Mouse (Mus musculus): ENCODE measurements at regions not wholly inside any gene's neighbourhood (a gene's known extent, or its start where the extent isn't known, plus 50 kb on each side); places are given as distances from the start of the nearest gene placed in this dataset.

- Histone ChIP-seq H3K4me2 (no peak overlapping the region), H3K4me3 (replicated peaks) (no peak overlapping the region), H3K36me3 (no peaks in the 10 kb centered on the region), H3K27ac (no peak overlapping the region), H3K27me3 (no peaks in the 10 kb centered on the region), H3K4me1 (replicated peaks) (no peaks in the 10 kb centered on the region), H3K9me3 (no peaks in the 10 kb centered on the region), H3K9ac (replicated peaks) (no peak overlapping the region)
- WGBS = 89% methylated on average over 5 of the region's 5 CpGs
- no peak for ATAC-seq (ENCODE audit: insufficient number of reproducible peaks, insufficient read depth, low FRiP score, low TSS enrichment, low read depth)
These were observed 197.3 kb upstream of the Gm6793 start for GRCm38 (mm10) chr8:112212170-112212569.

- Histone ChIP-seq H3K4me2 (no peak overlapping the region), H3K4me1 (replicated peaks) (no peaks in the 10 kb centered on the region), H3K36me3 (no peaks in the 10 kb centered on the region), H3K27me3 (no peaks in the 10 kb centered on the region), H3K4me3 (replicated peaks) (no peak overlapping the region), H3K9me3 (no peaks in the 10 kb centered on the region), H3K27ac (no peak overlapping the region), H3K9ac (replicated peaks) (no peak overlapping the region)
- WGBS = 73% methylated on average over 1 of the region's 1 CpGs
- ATAC-seq (ENCODE audit: insufficient number of reproducible peaks, insufficient read depth, low FRiP score, low TSS enrichment, low read depth) = no peak
These were observed 181.6 kb upstream of the Gm6793 start for GRCm38 (mm10) chr8:112196423-112196822.

DNA sequence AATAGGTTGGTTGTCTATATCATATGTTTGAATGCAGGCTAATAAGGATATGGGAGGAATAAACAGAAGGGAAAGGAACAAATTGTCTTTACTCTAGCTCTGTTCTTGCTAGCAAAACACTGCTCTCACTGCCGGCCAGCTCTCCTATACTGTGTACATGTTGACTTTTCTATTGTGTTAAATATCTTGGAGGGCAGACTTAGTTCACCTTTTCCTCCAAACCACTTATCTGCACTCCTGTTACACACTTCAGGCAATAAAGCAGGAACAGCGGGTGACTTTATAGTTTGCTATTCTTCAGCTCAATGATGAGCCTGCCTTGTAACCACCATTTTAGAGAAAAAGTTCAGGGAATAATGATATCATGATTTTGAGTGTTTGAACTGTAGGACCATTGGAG lies 181.0 kb upstream of the Gm6793 start:
- no peak for ATAC-seq (ENCODE audit: insufficient number of reproducible peaks, insufficient read depth, low FRiP score, low TSS enrichment, low read depth)
- H3K27me3 ChIP-seq = no peaks in the 10 kb centered on the region
- H3K36me3 ChIP-seq = no peaks in the 10 kb centered on the region
- H3K27ac ChIP-seq = no peak overlapping the region
- H3K9me3 ChIP-seq = no peaks in the 10 kb centered on the region
- H3K4me1 ChIP-seq (replicated peaks) = no peaks in the 10 kb centered on the region
- no peak overlapping the region for H3K4me2 ChIP-seq
- 91% methylated on average over 2 of the region's 2 CpGs for WGBS
- no peak overlapping the region for H3K4me3 ChIP-seq (replicated peaks)
- no peak overlapping the region for H3K9ac ChIP-seq (replicated peaks)

- no peak overlapping the region for H3K4me2 ChIP-seq
- WGBS = 76% methylated on average over 3 of the region's 3 CpGs
- ATAC-seq (ENCODE audit: insufficient number of reproducible peaks, insufficient read depth, low FRiP score, low TSS enrichment, low read depth) = no peak
- H3K4me1 ChIP-seq (replicated peaks) = no peaks in the 10 kb centered on the region
- no peaks in the 10 kb centered on the region for H3K9me3 ChIP-seq
- H3K9ac ChIP-seq (replicated peaks) = no peak overlapping the region
- H3K27ac ChIP-seq = no peak overlapping the region
- no peak overlapping the region for H3K4me3 ChIP-seq (replicated peaks)
- H3K27me3 ChIP-seq = no peaks in the 10 kb centered on the region
- no peaks in the 10 kb centered on the region for H3K36me3 ChIP-seq
These were observed 177.0 kb upstream of the Gm6793 start for GRCm38 (mm10) chr8:112191846-112192245.

GRCm38 (mm10) chr8:112189698-112190097 lies 174.9 kb upstream of the Gm6793 start:
- Histone ChIP-seq H3K4me3 (replicated peaks) (no peak overlapping the region), H3K36me3 (no peaks in the 10 kb centered on the region), H3K4me1 (replicated peaks) (no peaks in the 10 kb centered on the region), H3K9me3 (no peaks in the 10 kb centered on the region), H3K27me3 (no peaks in the 10 kb centered on the region), H3K4me2 (no peak overlapping the region), H3K9ac (replicated peaks) (no peak overlapping the region), H3K27ac (no peak overlapping the region)
- 43% methylated on average over 2 of the region's 2 CpGs for WGBS
- ATAC-seq (ENCODE audit: insufficient number of reproducible peaks, insufficient read depth, low FRiP score, low TSS enrichment, low read depth) = no peak

DNA sequence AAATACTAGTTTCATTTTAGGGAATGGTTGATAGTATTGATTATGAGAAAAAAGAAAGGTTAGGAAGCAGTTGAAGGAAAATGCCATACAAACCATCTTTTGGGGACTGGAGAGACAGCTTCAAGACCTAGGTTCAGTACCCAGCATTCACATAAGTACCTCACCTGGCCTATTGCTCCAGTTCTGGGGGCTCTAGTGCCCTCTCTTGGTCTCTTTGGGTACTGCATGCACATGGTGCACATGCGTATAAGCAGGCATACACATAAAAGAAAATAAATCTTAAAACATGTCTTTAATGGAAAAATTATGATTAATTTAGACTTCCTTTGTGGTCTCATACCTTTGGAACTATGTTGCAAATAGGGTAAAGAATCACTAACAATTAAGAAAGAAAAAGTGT lies 155.3 kb upstream of the Gm6793 start:
- WGBS = 100% methylated on average over 1 of the region's 1 CpGs
- H3K9me3 ChIP-seq = peaks cover 7% of the 10 kb centered on the region; the same call in 1 of the 2 replicates
- no peak overlapping the region for H3K27ac ChIP-seq
- H3K9ac ChIP-seq (replicated peaks) = no peak overlapping the region
- ATAC-seq (ENCODE audit: insufficient number of reproducible peaks, insufficient read depth, low FRiP score, low TSS enrichment, low read depth) = no peak
- no peak overlapping the region for H3K4me2 ChIP-seq
- H3K4me3 ChIP-seq (replicated peaks) = no peak overlapping the region
- H3K4me1 ChIP-seq (replicated peaks) = 0 out of 2 replicates have a peak, but pooled peaks cover 9% of the 10 kb centered on the region
- no peaks in the 10 kb centered on the region for H3K27me3 ChIP-seq
- no peaks in the 10 kb centered on the region for H3K36me3 ChIP-seq

DNA sequence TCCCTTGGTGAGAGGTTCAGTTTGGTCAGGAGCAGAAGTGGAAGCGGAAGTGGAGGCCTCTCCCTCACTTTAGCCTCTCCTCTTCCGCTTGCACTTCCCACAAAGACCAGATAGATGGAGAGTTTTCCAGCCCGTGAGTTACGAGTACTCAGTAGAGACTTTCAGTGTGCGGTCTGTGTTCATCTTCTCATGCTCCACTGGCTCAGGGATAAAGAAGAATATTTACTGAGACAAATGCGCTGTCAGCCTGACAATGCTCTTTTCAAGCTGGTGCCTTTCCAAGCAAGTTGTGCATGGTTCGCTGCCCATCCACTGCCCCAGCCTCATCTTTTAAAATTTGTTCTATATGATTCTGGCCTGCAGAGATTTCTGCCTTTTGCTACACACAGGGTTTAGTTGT lies 141.8 kb upstream of the Gm6793 start:
- ATAC-seq (ENCODE audit: insufficient number of reproducible peaks, insufficient read depth, low FRiP score, low TSS enrichment, low read depth) = no peak
- Histone ChIP-seq H3K9ac (replicated peaks) (no peak overlapping the region), H3K4me3 (replicated peaks) (no peak overlapping the region), H3K4me1 (replicated peaks) (no peaks in the 10 kb centered on the region), H3K4me2 (no peak overlapping the region), H3K9me3 (no peaks in the 10 kb centered on the region), H3K27ac (no peak overlapping the region), H3K27me3 (no peaks in the 10 kb centered on the region), H3K36me3 (no peaks in the 10 kb centered on the region)
- 86% methylated on average over 7 of the region's 7 CpGs for WGBS

DNA sequence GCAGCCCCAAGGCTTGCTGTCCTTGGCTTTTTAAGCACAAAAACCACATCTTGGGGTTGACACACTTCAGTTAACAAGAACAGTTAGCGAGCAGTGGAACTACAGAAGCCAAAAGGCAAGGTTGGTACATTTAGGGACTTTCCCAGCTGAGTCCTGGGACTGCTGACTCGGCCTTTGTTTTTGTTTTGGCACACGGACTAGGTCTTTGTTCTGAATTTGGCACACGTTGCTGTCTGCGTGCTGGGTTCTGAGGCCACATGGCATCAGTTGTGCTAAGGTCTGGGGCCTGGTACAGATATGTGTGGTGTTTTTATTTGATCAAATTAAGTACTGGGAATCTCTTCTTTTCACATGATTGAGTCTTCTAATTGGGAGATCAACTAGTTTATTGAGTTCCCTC lies 124.1 kb upstream of the Gm6793 start:
- Histone ChIP-seq H3K4me3 (replicated peaks) (no peak overlapping the region), H3K9ac (replicated peaks) (no peak overlapping the region), H3K27me3 (no peaks in the 10 kb centered on the region), H3K9me3 (no peaks in the 10 kb centered on the region), H3K4me1 (replicated peaks) (no peaks in the 10 kb centered on the region), H3K27ac (no peak overlapping the region), H3K36me3 (no peaks in the 10 kb centered on the region), H3K4me2 (no peak overlapping the region)
- 80% methylated on average over 5 of the region's 5 CpGs for WGBS
- no peak for ATAC-seq (ENCODE audit: insufficient number of reproducible peaks, insufficient read depth, low FRiP score, low TSS enrichment, low read depth)

DNA sequence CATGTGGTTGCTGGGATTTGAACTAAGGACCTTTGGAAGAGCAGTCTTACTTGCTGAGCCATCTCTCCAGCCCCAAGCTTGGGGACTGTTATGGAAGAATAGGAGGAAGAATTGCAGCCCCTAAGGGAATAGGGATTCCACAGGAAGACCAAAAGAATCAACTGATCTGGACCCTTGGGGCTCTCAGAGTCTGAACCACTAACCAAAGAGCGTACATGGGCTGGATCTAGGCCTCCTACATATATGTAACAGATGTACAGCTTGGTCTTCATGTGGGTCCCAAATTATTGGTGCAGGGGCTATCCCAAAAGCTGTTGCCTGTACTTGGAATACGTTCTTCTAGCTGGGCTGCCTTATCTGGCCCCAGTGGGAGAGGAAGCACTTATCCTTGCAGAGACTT lies 115.4 kb upstream of the Gm6793 start:
- Histone ChIP-seq H3K27me3 (no peaks in the 10 kb centered on the region), H3K27ac (no peak overlapping the region), H3K4me3 (replicated peaks) (no peak overlapping the region), H3K36me3 (no peaks in the 10 kb centered on the region), H3K9me3 (0 out of 2 replicates have a peak, but pooled peaks cover 3% of the 10 kb centered on the region), H3K9ac (replicated peaks) (no peak overlapping the region), H3K4me1 (replicated peaks) (no peaks in the 10 kb centered on the region), H3K4me2 (no peak overlapping the region)
- no peak for ATAC-seq (ENCODE audit: insufficient number of reproducible peaks, insufficient read depth, low FRiP score, low TSS enrichment, low read depth)
- 74% methylated on average over 2 of the region's 2 CpGs for WGBS

DNA sequence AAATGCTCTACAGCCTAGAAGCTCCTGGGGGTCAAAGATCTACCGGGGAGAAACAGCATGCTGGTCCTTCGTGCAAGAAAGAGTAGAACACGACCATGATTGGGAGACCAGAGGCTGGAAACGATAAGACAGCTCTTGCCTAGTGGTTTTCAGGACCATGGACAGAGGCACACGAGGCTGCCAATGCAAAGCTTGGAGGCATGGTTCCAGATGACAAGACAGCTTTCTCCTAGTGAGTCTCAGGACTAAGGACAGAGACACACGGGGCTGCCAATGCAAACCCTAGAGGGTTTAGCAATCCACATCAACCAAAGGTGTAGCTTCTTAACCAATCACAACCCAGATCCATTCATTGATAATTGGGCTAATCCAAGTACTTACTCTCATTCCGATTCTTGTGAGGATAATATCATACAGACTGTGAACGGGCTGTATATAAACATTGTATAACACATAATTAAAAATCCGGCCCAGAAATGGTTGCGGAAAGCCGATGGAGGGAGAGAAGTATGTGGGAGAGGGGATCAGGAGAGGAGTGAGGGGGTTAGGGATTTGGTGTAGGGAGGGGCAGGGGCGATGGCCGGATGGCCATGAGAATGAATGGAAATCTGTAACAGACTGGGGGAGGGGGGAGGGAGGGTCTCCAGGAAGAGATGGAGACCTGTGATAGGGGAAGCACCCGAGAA lies 114.1 kb upstream of the Gm6793 start:
- Histone ChIP-seq H3K4me2 (no peak overlapping the region), H3K36me3 (no peaks in the 10 kb centered on the region), H3K4me1 (replicated peaks) (no peaks in the 10 kb centered on the region), H3K27ac (no peak overlapping the region), H3K9ac (replicated peaks) (no peak overlapping the region), H3K4me3 (replicated peaks) (no peak overlapping the region), H3K27me3 (no peaks in the 10 kb centered on the region), H3K9me3 (0 out of 2 replicates have a peak, but pooled peaks cover 3% of the 10 kb centered on the region)
- WGBS = 52% methylated on average over 14 of the region's 14 CpGs
- peak; percentile 88 for ATAC-seq (ENCODE audit: insufficient number of reproducible peaks, insufficient read depth, low FRiP score, low TSS enrichment, low read depth)

DNA sequence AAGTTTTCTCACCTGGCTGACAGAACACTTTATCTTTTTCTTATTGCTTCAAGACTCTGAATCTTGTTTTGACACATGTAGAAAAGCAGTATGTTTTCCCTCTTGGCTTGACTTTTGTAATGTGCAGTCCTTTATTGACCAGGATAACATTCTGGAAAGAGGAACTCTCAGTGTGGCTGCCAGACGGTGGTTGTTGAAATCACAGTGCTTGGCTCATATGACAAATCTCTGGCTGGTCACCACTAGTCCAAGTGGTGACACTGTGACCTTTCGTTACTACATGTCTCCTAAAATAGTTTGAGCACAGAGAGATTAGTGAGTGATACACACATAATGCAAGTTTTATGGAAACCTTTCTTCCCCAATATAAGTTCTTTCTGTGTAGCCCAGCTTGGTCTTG lies 97.1 kb upstream of the Gm6793 start:
- no peak overlapping the region for H3K4me3 ChIP-seq (replicated peaks)
- H3K4me2 ChIP-seq = no peak overlapping the region
- no peak overlapping the region for H3K9ac ChIP-seq (replicated peaks)
- ATAC-seq (ENCODE audit: insufficient number of reproducible peaks, insufficient read depth, low FRiP score, low TSS enrichment, low read depth) = no peak
- H3K9me3 ChIP-seq = no peaks in the 10 kb centered on the region
- H3K27me3 ChIP-seq = no peaks in the 10 kb centered on the region
- no peak overlapping the region for H3K27ac ChIP-seq
- no peaks in the 10 kb centered on the region for H3K36me3 ChIP-seq
- 67% methylated on average over 2 of the region's 2 CpGs for WGBS
- no peaks in the 10 kb centered on the region for H3K4me1 ChIP-seq (replicated peaks)

- no peak for ATAC-seq (ENCODE audit: insufficient number of reproducible peaks, insufficient read depth, low FRiP score, low TSS enrichment, low read depth)
- H3K9me3 ChIP-seq = no peaks in the 10 kb centered on the region
These were observed 83.2 kb upstream of the Gm6793 start for GRCm38 (mm10) chr8:112097883-112098635.

More at GRCm38 (mm10) chr8:112097883-112098635, 83.2 kb upstream of the Gm6793 start:
- H3K4me2 ChIP-seq = no peak overlapping the region
- 89% methylated on average over 10 of the region's 10 CpGs for WGBS
- no peaks in the 10 kb centered on the region for H3K27me3 ChIP-seq
- H3K9ac ChIP-seq (replicated peaks) = no peak overlapping the region
- no peaks in the 10 kb centered on the region for H3K4me1 ChIP-seq (replicated peaks)
- no peak overlapping the region for H3K27ac ChIP-seq
- no peaks in the 10 kb centered on the region for H3K36me3 ChIP-seq
- H3K4me3 ChIP-seq (replicated peaks) = no peak overlapping the region

All from limb, embryonic 12.5 days (tissue).